Mouse (Mus musculus) kidney, adult 2 months (tissue): ENCODE measurements at regions not wholly inside any gene's neighbourhood (a gene's known extent, or its start where the extent isn't known, plus 50 kb on each side); places are given as distances from the start of the nearest gene placed in this dataset.

Experiments used
- CTCF ChIP-seq: fragments of 200-500 bp; conservative IDR thresholded peaks from 2 replicates; pipeline ENCODE4 v1.5.1; 2011; ENCODE audit warnings: low read depth, mild to moderate bottlenecking, control low read depth, low read length, moderate library complexity, mixed read lengths; ENCODE audit not compliant: insufficient read depth, insufficient read length
- POLR2A ChIP-seq: fragments of 200-500 bp; IDR thresholded peaks from one replicate; pipeline ENCODE4 v1.6.1; 2011; ENCODE audit warnings: low read depth, low read length, control low read depth

- no peak for TF ChIP-seq CTCF
- TF ChIP-seq POLR2A = no peak
Observed at GRCm38 (mm10) chr1:120776906-120777305, 174.7 kb downstream of the En1 start.
